Mouse (Mus musculus) midbrain, embryonic 13.5 days (tissue): ENCODE measurements around the gene Anp32a. TPM values are rescaled to one million over a fixed set of nuclear protein-coding genes. Genes with fewer than 3 reads are reported as not detected.

Experiments used
- ATAC-seq: fragments of 200-750 bp; cut with Nextera tagmentation; 2 replicates; pipeline ENCODE4 v1.8.0; 2017; ENCODE audit warnings: mild to moderate bottlenecking, moderate TSS enrichment, moderate library complexity
- H3K27ac ChIP-seq: fragments of 300-500 bp; sonication (generic); 2 replicates; pipeline ENCODE4 v1.5.1; 2015; ENCODE audit warnings: inconsistent platforms, mild to moderate bottlenecking, moderate library complexity
- H3K27me3 ChIP-seq: fragments of 300-500 bp; sonication (generic); 2 replicates; pipeline ENCODE4 v1.6.1; 2015; ENCODE audit warnings: mild to moderate bottlenecking, inconsistent platforms
- H3K36me3 ChIP-seq: fragments of 300-500 bp; sonication (generic); 2 replicates; pipeline ENCODE4 v1.6.1; 2015; ENCODE audit warnings: mild to moderate bottlenecking, inconsistent platforms
- H3K4me1 ChIP-seq: fragments of 300-500 bp; sonication (generic); replicated peaks from 2 replicates; pipeline ENCODE4 v1.6.1; 2015; ENCODE audit warnings: inconsistent platforms
- H3K4me2 ChIP-seq: fragments of 300-500 bp; sonication (generic); replicated peaks from 2 replicates; pipeline ENCODE4 v1.6.1; 2015; ENCODE audit warnings: moderate library complexity, mild to moderate bottlenecking, inconsistent platforms
- H3K4me3 ChIP-seq: fragments of 300-500 bp; sonication (generic); replicated peaks from 2 replicates; pipeline ENCODE4 v1.5.1; 2015; ENCODE audit warnings: mild to moderate bottlenecking, inconsistent platforms
- H3K9ac ChIP-seq: fragments of 300-500 bp; sonication (generic); replicated peaks from 2 replicates; pipeline ENCODE4 v1.6.1; 2015; ENCODE audit warnings: mild to moderate bottlenecking, inconsistent platforms
- H3K9me3 ChIP-seq: fragments of 300-500 bp; sonication (generic); 2 replicates; pipeline ENCODE4 v1.6.1; 2016; ENCODE audit warnings: mild to moderate bottlenecking, inconsistent platforms
- WGBS: fragments of 180-500 bp; shearing (Covaris S2); methylation state at CpG from one replicate; pipeline ENCODE4 v1.1.7; 2015; 5-methylcytosine and 5-hydroxymethylcytosine counted together
- polyA plus RNA-seq: library from polyadenylated mRNA; unstranded; fragments of >200 nt; fragmentation: Nextera tagmentation; extraction: Ambion mirVana; gene quantifications from 2 replicates; pipeline ENCODE4 v1.2.1, GENCODE M21; 2015

The Anp32a gene
- polyA plus RNA-seq, 1 experiment from 2014 or later, result 175 TPM

DNA sequence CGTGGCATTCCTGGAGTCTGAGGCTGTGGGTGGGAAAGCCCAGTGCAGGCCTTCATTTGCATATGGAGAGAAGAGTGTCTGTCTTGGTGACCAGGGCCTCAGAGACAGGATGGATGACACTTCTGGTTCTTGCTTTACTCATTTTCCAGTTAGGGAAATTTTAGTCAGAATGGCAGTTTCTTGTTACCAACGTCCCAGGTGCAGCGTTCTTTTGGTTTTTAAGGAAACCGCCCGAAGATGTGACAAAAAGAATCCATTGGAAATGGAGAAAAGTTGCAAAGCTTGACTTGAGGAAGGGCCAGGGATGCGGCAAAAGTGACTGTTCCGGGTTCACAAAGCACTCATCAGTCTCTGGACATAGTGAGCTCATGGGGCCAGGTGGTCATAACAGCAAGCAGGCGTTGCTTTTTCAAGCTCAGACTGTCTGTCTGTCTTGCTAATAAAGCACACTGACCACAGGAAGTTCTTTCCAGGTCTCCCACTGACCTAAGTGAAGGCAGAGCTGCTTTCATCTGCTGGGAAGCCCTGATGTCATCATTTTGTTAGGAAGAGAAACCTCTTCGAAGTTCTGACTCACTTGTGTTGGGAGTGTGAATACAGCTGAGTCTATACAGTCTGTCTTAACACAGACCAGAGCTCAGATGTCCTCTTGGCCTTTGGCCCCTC is 31.6 kb downstream of the Anp32a start:
- no peak for ATAC-seq
- WGBS, result 83% methylated on average over 9 of the region's 9 CpGs
- no peak overlapping the region for H3K4me2 ChIP-seq
- H3K9ac ChIP-seq, result no peak overlapping the region
- H3K4me1 ChIP-seq, result peaks cover 40% of the 10 kb centered on the region
- H3K9me3 ChIP-seq, result no peaks in the 10 kb centered on the region
- no peak overlapping the region for H3K27ac ChIP-seq
- H3K36me3 ChIP-seq, result peaks cover 58% of the 10 kb centered on the region
- H3K27me3 ChIP-seq, result no peaks in the 10 kb centered on the region
- no peak overlapping the region for H3K4me3 ChIP-seq

- Histone ChIP-seq H3K27me3 (no peaks in the 10 kb centered on the region), H3K27ac (no peak overlapping the region), H3K4me2 (no peak overlapping the region), H3K4me3 (no peak overlapping the region), H3K36me3 (peaks cover 66% of the 10 kb centered on the region), H3K9ac (no peak overlapping the region), H3K4me1 (peaks cover 32% of the 10 kb centered on the region), H3K9me3 (no peaks in the 10 kb centered on the region)
- ATAC-seq, result no peak
- WGBS, result 61% methylated on average over 18 of the region's 18 CpGs
Measured at GRCm38 (mm10) chr9:62373222-62374123, 32.4 kb downstream of the Anp32a start.

DNA sequence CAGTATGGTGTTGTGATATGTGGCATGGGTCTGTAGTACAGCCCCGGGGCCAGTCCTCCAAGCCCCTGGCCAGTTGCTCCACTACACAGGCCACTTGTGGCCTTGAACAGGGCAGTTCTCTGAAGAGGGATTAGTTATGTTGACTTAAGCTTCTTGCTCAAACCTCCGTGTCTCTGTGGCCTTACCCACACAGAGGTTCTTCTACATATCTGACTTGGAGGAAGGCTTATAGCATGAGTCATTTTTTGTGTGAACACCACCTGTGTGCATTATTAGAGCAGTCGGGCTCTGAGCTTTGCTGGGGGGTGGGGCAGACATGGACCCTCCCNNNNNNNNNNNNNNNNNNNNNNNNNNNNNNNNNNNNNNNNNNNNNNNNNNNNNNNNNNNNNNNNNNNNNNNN is 33.2 kb downstream of the Anp32a start:
- no peak overlapping the region for H3K4me3 ChIP-seq
- H3K27ac ChIP-seq, result no peak overlapping the region
- WGBS, result 78% methylated on average over 3 of the region's 3 CpGs
- H3K27me3 ChIP-seq, result no peaks in the 10 kb centered on the region
- H3K4me2 ChIP-seq, result no peak overlapping the region
- peaks cover 24% of the 10 kb centered on the region for H3K4me1 ChIP-seq
- ATAC-seq, result no peak
- peaks cover 68% of the 10 kb centered on the region for H3K36me3 ChIP-seq
- H3K9ac ChIP-seq, result no peak overlapping the region
- no peaks in the 10 kb centered on the region for H3K9me3 ChIP-seq

DNA sequence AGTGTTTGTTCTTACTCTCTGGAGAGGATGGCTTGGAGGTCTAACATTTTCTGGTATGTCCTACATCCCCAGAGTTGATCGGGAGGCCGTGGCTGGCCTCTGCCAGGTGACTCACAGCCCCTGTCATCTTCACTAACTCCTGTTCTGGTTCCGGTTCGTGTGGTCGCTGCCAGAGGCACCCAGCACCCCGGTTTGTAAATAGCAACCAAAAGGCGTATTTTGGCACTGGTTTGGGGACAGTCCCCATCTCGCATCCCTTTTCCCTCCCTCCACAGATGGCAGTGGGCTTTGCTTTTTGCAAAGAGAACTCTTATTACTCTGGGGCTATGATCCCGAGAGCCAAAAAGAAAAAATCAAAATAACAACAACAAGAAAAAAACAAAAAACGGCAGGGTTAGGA is 36.8 kb downstream of the Anp32a start:
- H3K27me3 ChIP-seq, result no peaks in the 10 kb centered on the region
- WGBS, result 95% methylated on average over 10 of the region's 10 CpGs
- H3K27ac ChIP-seq, result no peak overlapping the region
- H3K9ac ChIP-seq, result no peak overlapping the region
- no peak for ATAC-seq
- no peak overlapping the region for H3K4me3 ChIP-seq
- H3K36me3 ChIP-seq, result peaks cover 67% of the 10 kb centered on the region
- no peaks in the 10 kb centered on the region for H3K9me3 ChIP-seq
- H3K4me1 ChIP-seq, result 0 out of 2 replicates have a peak, but pooled peaks cover 9% of the 10 kb centered on the region
- H3K4me2 ChIP-seq, result no peak overlapping the region

- Histone ChIP-seq H3K4me3 (no peak overlapping the region), H3K4me2 (no peak overlapping the region), H3K9me3 (no peaks in the 10 kb centered on the region), H3K36me3 (peaks cover 45% of the 10 kb centered on the region), H3K4me1 (0 out of 2 replicates have a peak, but pooled peaks cover 9% of the 10 kb centered on the region), H3K27me3 (no peaks in the 10 kb centered on the region), H3K27ac (no peak overlapping the region), H3K9ac (no peak overlapping the region)
- WGBS, result 63% methylated on average over 5 of the region's 5 CpGs
- ATAC-seq, result no peak
Measured at GRCm38 (mm10) chr9:62380351-62380750, 39.3 kb downstream of the Anp32a start.

DNA sequence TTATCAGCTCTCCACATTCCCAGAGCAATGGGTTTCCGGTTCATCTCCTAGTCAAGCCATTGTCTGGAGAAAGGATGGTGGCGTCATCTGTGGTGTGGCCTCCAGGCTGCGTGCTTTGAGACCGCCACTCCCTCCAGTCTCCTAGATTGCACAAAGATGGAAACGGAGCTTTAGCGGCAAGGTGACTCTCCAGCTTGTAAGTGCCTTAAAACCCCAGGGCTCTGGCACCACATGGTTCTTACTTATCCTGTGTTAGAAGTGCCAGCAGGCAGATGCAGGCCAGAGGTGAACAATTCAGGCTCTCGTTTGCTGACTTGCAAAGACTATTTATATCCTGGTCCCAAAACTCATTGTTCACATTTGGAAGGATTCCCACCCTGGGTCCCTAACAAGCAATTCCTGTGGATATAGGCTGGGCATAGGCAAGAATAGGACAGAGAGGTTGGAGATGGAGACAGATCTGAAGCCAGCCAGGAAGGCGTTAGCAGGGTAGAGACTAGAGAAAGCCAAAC is 40.4 kb downstream of the Anp32a start:
- H3K27ac ChIP-seq, result no peak overlapping the region
- WGBS, result 72% methylated on average over 8 of the region's 8 CpGs

DNA sequence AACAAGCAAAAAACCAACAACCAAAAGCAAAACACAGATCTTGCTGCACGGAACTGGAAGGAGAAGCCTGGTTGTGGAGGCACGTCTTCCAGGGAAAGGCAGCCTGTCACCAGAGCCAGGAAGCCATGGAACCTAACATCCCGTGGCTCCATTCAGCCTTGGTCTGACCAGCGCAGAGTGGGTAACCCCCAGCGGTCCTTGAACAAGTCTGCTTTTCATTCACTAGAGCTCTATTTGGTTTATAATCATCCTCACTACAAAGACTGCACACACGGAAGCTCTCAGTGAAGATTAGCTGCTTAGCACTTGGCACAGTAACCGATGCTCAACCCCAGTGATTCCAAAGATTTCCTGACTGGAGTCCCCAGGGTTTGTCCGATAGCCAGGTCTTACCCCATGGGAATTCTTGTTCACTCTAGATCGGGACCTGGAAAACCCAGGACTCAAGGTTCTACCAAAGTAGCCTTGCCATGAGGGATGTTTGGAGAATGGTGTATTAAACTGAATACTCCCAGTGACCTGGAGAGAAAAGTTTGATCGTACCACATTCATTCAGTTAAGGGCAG is 41.5 kb downstream of the Anp32a start:
- WGBS, result 65% methylated on average over 10 of the region's 10 CpGs
- no peak overlapping the region for H3K27ac ChIP-seq
- ATAC-seq, result no peak

More for the DNA sequence above, 40.4 kb downstream of the Anp32a start:
- H3K9me3 ChIP-seq, result no peaks in the 10 kb centered on the region
- H3K4me3 ChIP-seq, result no peak overlapping the region
- H3K36me3 ChIP-seq, result peaks cover 34% of the 10 kb centered on the region
- no peak for ATAC-seq
- no peaks in the 10 kb centered on the region for H3K27me3 ChIP-seq
- no peak overlapping the region for H3K4me2 ChIP-seq
- H3K9ac ChIP-seq, result no peak overlapping the region
- H3K4me1 ChIP-seq, result 0 out of 2 replicates have a peak, but pooled peaks cover 9% of the 10 kb centered on the region

GRCm38 (mm10) chr9:62385062-62385461 is 44.0 kb downstream of the Anp32a start:
- 91% methylated on average over 6 of the region's 6 CpGs for whole genome bisulfite sequencing
- H3K36me3 ChIP-seq, result peaks cover 4% of the 10 kb centered on the region
- H3K4me3 ChIP-seq, result no peak overlapping the region
- no peak overlapping the region for H3K27ac ChIP-seq
- H3K9me3 ChIP-seq, result no peaks in the 10 kb centered on the region
- H3K27me3 ChIP-seq, result no peaks in the 10 kb centered on the region
- 0 out of 2 replicates have a peak, but pooled peaks cover 9% of the 10 kb centered on the region for H3K4me1 ChIP-seq
- H3K9ac ChIP-seq, result no peak overlapping the region
- no peak overlapping the region for H3K4me2 ChIP-seq
- ATAC-seq, result no peak

More for the DNA sequence above, 41.5 kb downstream of the Anp32a start:
- Histone ChIP-seq H3K4me3 (no peak overlapping the region), H3K36me3 (peaks cover 23% of the 10 kb centered on the region), H3K9ac (no peak overlapping the region), H3K27me3 (no peaks in the 10 kb centered on the region), H3K4me1 (0 out of 2 replicates have a peak, but pooled peaks cover 9% of the 10 kb centered on the region), H3K9me3 (no peaks in the 10 kb centered on the region), H3K4me2 (no peak overlapping the region)

GRCm38 (mm10) chr9:62385727-62386518 is 44.8 kb downstream of the Anp32a start:
- Histone ChIP-seq H3K4me3 (no peak overlapping the region), H3K27ac (no peak overlapping the region), H3K27me3 (no peaks in the 10 kb centered on the region), H3K4me1 (0 out of 2 replicates have a peak, but pooled peaks cover 9% of the 10 kb centered on the region), H3K9me3 (no peaks in the 10 kb centered on the region), H3K4me2 (no peak overlapping the region), H3K9ac (no peak overlapping the region), H3K36me3 (no peaks in the 10 kb centered on the region)
- 82% methylated on average over 4 of the region's 4 CpGs for WGBS
- ATAC-seq, result no peak

DNA sequence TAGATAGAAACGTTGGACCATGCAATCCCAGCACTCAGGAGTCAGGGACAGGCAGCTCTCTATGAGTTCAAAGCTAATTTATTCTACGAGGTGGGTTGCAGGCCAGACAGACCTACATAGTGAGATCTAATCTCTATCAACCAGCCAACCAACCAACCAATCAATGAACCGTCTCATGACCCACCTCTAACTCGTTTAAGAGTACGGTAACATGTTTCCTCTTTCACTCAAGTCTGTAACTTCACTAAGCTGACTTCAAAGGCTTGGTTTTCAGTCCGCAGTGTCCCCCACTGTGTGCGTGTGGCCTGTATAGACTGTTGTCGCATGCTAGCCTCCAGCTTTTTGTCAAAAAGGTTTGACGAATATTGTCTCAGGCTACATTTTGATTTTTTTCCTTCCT is 48.6 kb downstream of the Anp32a start:
- H3K36me3 ChIP-seq, result no peaks in the 10 kb centered on the region
- H3K4me2 ChIP-seq, result no peak overlapping the region
- no peaks in the 10 kb centered on the region for H3K9me3 ChIP-seq
- 49% methylated on average over 9 of the region's 9 CpGs for WGBS
- H3K27me3 ChIP-seq, result no peaks in the 10 kb centered on the region
- H3K9ac ChIP-seq, result no peak overlapping the region
- no peak overlapping the region for H3K27ac ChIP-seq
- no peaks in the 10 kb centered on the region for H3K4me1 ChIP-seq
- ATAC-seq, result no peak
- no peak overlapping the region for H3K4me3 ChIP-seq

GRCm38 (mm10) chr9:62393531-62393930 is 52.4 kb downstream of the Anp32a start:
- WGBS, result 82% methylated on average over 2 of the region's 2 CpGs
- Histone ChIP-seq H3K9ac (no peak overlapping the region), H3K9me3 (no peaks in the 10 kb centered on the region), H3K27me3 (no peaks in the 10 kb centered on the region), H3K27ac (no peak overlapping the region), H3K4me1 (no peaks in the 10 kb centered on the region), H3K4me3 (no peak overlapping the region), H3K36me3 (no peaks in the 10 kb centered on the region), H3K4me2 (no peak overlapping the region)
- ATAC-seq, result no peak
